Mouse (Mus musculus) neural tube, embryonic 10.5 days (tissue): ENCODE data around the gene Ap3s2.

ENCODE experiments used
- DNase-seq: peaks from one replicate; pipeline ENCODE4 v3.0.0-alpha.2; 2017; ENCODE audit warnings: low spot score; ENCODE audit errors: extremely low spot score

The Ap3s2 gene

GRCm38 (mm10) chr7:79920344-79920983, at the start of gene Ap3s2:
Gene Ap3s2 (minus strand): TSS chr7:79920649.
- DNase-seq, result peak; percentile 90

- DNase-seq, result no peak
These were observed 47.9 kb upstream of the Ap3s2 start for GRCm38 (mm10) chr7:79968326-79968725.

GRCm38 (mm10) chr7:79961600-79961999, 41.2 kb upstream of the Ap3s2 start:
- DNase-seq, result no peak

GRCm38 (mm10) chr7:79956131-79956530, 35.7 kb upstream of the Ap3s2 start:
- no peak for DNase-seq

GRCm38 (mm10) chr7:79954890-79955289, 34.4 kb upstream of the Ap3s2 start:
- DNase-seq, result no peak

- no peak for DNase-seq
These were observed 30.6 kb upstream of the Ap3s2 start for GRCm38 (mm10) chr7:79951038-79951437.

GRCm38 (mm10) chr7:79950236-79950635, 29.8 kb upstream of the Ap3s2 start:
- no peak for DNase-seq

GRCm38 (mm10) chr7:79935511-79936205, 15.2 kb upstream of the Ap3s2 start:
- DNase-seq, result peak; percentile 32

- DNase-seq, result peak; percentile 75
These were observed 14.5 kb upstream of the Ap3s2 start, which contains the start of gene Arpin for GRCm38 (mm10) chr7:79934862-79935510. Gene Arpin (minus strand): TSS chr7:79935359.

GRCm38 (mm10) chr7:79934461-79934860, 14.0 kb upstream of the Ap3s2 start:
- no peak for DNase-seq

- no peak for DNase-seq
These were observed 8.1 kb upstream of the Ap3s2 start for GRCm38 (mm10) chr7:79928516-79929052.

- peak; percentile 22 for DNase-seq
These were observed 5.9 kb downstream of the Ap3s2 start for GRCm38 (mm10) chr7:79914556-79914955.

GRCm38 (mm10) chr7:79907356-79907755, 13.1 kb downstream of the Ap3s2 start:
- no peak for DNase-seq

GRCm38 (mm10) chr7:79906914-79907313, 13.5 kb downstream of the Ap3s2 start:
- no peak for DNase-seq

- DNase-seq, result no peak
These were observed 15.3 kb downstream of the Ap3s2 start for GRCm38 (mm10) chr7:79905193-79905592.

GRCm38 (mm10) chr7:79903160-79903792, 17.2 kb downstream of the Ap3s2 start:
- no peak for DNase-seq

- DNase-seq, result no peak
These were observed 19.7 kb downstream of the Ap3s2 start for GRCm38 (mm10) chr7:79900753-79901152.

- no peak for DNase-seq
These were observed 25.2 kb downstream of the Ap3s2 start for GRCm38 (mm10) chr7:79895225-79895624.

GRCm38 (mm10) chr7:79894790-79895189, 25.7 kb downstream of the Ap3s2 start:
- DNase-seq, result no peak

GRCm38 (mm10) chr7:79892576-79893428, 27.6 kb downstream of the Ap3s2 start:
- no peak for DNase-seq
